Mouse (Mus musculus): ENCODE measurements at regions not wholly inside any gene's neighbourhood (a gene's known extent, or its start where the extent isn't known, plus 50 kb on each side); places are given as distances from the start of the nearest gene placed in this dataset.

GRCm38 (mm10) chr8:35234436-35234835 lies 531.2 kb upstream of the Gm19410 start:
- no peaks in the 10 kb centered on the region for H3K36me3 ChIP-seq
- DNase-seq (ENCODE audit: low spot score): no peak
- H3K9me3 ChIP-seq (replicated peaks): no peaks in the 10 kb centered on the region
- H3K4me3 ChIP-seq: no peak overlapping the region
- no peak overlapping the region for H3K27ac ChIP-seq
- 73% methylated on average over 5 of the region's 5 CpGs for WGBS
- H3K27me3 ChIP-seq (ENCODE audit: low read depth, poor library complexity, severe bottlenecking): no peaks in the 10 kb centered on the region
- no peaks in the 10 kb centered on the region for H3K4me1 ChIP-seq

DNA sequence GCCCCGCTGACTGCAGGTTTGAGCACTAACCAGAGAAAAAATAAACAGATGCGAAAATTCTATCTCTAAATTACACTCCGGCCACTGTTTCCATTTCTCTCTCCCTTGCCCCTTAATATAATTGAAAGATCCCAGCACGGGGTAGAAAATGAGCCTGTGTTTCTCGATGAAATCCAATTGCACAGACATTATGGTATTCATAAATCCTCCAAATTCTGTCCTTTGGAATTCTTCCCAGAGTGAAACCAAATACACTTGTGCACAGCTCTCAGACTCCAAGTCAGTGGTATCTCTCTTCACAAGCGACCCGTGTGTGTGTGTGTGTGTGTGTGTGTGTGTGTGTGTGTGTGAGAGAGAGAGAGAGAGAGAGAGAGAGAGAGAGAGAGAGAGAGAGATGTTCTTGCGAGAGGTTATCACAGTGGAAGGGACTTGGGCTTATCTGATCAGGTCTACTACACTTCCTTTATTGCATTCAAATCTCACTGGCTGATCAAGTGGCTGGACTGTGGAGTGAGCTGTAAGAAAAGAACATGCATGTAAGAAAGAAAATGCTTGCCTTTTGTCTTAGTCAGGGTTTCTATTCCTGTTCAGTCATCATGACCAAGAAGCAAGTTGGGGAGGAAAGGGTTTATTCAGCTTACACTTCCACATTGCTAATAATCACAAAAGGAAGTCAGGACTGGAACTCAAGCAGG lies 529.6 kb upstream of the Gm19410 start:
- Histone ChIP-seq H3K27ac (no peak overlapping the region), H3K9me3 (replicated peaks) (no peaks in the 10 kb centered on the region), H3K4me1 (no peaks in the 10 kb centered on the region), H3K4me3 (no peak overlapping the region), H3K36me3 (no peaks in the 10 kb centered on the region), H3K27me3 (ENCODE audit: low read depth, poor library complexity, severe bottlenecking) (no peaks in the 10 kb centered on the region)
- no peak for DNase-seq (ENCODE audit: low spot score)
- 83% methylated on average over 8 of the region's 8 CpGs for WGBS

DNA sequence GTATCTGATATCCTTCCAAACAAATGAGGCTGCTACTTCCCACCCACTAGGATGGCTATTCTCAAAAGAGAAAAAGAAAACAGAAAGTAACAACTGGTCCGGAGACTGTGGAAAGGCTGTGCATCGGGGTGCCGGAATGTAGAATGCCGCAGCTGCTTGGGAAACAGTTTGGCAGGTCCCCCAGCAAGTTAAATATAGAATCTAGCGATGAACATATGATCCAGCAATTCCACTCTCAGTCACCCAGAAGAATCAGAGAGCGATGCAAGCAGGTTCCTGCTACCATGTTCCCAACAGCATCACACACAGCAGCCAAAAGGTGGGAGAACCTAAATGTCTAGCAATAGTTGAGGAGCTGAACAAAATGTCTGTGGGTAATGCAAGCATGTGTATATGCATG lies 528.3 kb upstream of the Gm19410 start:
- Histone ChIP-seq H3K27ac (no peak overlapping the region), H3K9me3 (replicated peaks) (no peaks in the 10 kb centered on the region), H3K4me1 (no peaks in the 10 kb centered on the region), H3K27me3 (ENCODE audit: low read depth, poor library complexity, severe bottlenecking) (no peaks in the 10 kb centered on the region), H3K36me3 (no peaks in the 10 kb centered on the region), H3K4me3 (no peak overlapping the region)
- DNase-seq (ENCODE audit: low spot score): no peak
- 96% methylated on average over 6 of the region's 6 CpGs for WGBS

DNA sequence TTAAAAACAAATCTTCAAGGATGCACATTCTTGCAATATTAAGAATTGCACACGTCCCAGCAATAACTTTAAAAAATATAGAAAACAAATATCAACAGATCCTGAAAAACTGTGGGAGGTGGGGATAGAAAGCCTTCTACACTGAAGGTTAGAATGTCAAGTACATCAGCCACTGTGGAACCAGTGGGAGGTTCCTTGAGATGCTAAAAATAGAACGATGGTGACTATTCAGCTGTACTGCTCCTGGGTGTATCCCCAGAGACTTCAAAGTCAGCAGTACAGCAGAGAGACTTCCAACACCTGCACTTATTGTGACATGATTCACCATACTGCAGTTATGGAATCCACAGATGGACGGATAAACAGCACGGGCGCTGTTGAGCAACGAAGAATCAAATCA lies 524.7 kb upstream of the Gm19410 start:
- H3K27ac ChIP-seq: no peak overlapping the region
- H3K4me1 ChIP-seq: no peaks in the 10 kb centered on the region
- H3K9me3 ChIP-seq (replicated peaks): no peaks in the 10 kb centered on the region
- H3K27me3 ChIP-seq (ENCODE audit: low read depth, poor library complexity, severe bottlenecking): no peaks in the 10 kb centered on the region
- 93% methylated on average over 6 of the region's 6 CpGs for WGBS
- H3K4me3 ChIP-seq: no peak overlapping the region
- H3K36me3 ChIP-seq: no peaks in the 10 kb centered on the region
- DNase-seq (ENCODE audit: low spot score): no peak

GRCm38 (mm10) chr8:35243555-35243954 lies 522.0 kb upstream of the Gm19410 start:
- H3K4me3 ChIP-seq: no peak overlapping the region
- H3K9me3 ChIP-seq (replicated peaks): no peaks in the 10 kb centered on the region
- no peaks in the 10 kb centered on the region for H3K4me1 ChIP-seq
- H3K36me3 ChIP-seq: no peaks in the 10 kb centered on the region
- DNase-seq (ENCODE audit: low spot score): no peak
- H3K27ac ChIP-seq: 0 out of 2 replicates have a peak overlapping the region, but pooled peaks have one; percentile 54
- no peaks in the 10 kb centered on the region for H3K27me3 ChIP-seq (ENCODE audit: low read depth, poor library complexity, severe bottlenecking)
- 57% methylated on average over 11 of the region's 11 CpGs for WGBS

DNA sequence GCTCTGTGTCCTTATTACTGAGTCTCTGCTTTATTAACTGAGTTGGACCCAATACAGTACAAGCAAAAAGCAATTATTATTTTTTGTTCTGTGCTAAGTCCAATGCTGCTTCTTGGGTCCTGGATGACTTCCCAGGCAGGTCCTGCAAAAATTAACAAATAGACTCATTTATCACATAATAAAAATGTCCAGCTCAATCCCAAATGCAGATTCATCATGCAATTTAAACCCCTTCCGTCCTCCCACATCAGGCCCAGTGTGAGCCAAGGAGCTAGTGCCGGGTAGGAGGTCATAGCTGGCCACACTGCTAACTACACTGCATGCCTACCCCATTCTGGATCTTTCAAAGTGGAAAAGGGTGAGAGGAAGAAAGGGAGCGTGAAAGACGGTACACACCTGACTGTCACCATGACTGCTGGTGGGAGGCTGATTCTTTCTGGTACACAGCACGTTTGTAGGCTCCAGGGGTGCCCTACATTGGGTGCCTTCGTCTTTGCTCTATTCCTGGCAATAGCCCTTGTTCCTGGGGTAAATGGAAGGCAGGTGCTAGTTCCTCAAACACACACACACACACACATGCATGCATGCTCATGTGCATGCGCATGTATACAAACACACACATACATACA lies 515.7 kb upstream of the Gm19410 start:
- Histone ChIP-seq H3K9me3 (replicated peaks) (no peaks in the 10 kb centered on the region), H3K36me3 (no peaks in the 10 kb centered on the region), H3K27me3 (ENCODE audit: low read depth, poor library complexity, severe bottlenecking) (no peaks in the 10 kb centered on the region), H3K4me1 (no peaks in the 10 kb centered on the region), H3K4me3 (no peak overlapping the region), H3K27ac (no peak overlapping the region)
- no peak for DNase-seq (ENCODE audit: low spot score)
- 75% methylated on average over 7 of the region's 7 CpGs for WGBS

DNA sequence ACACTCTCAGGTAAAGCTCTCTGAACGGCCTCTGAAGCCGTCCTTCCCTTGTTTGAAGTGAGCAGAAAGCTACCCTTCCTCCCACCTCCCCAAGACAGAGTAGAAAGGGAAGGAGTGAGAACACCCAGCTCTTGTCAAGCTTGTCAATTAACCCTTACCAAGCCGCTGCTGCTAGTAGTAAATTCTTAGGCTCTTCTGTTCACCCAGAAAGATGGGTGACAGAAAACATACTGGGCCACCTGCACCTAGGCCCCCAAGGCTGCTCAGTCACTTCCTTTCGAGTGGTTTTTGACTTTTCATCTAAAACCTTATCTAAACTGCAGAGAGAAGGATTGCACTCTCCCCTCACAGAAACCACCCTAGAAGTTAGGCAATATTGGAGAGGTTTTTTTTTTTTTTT lies 514.9 kb upstream of the Gm19410 start:
- H3K27me3 ChIP-seq (ENCODE audit: low read depth, poor library complexity, severe bottlenecking): no peaks in the 10 kb centered on the region
- H3K27ac ChIP-seq: no peak overlapping the region
- no peaks in the 10 kb centered on the region for H3K9me3 ChIP-seq (replicated peaks)
- WGBS: 65% methylated on average over 4 of the region's 4 CpGs
- H3K36me3 ChIP-seq: no peaks in the 10 kb centered on the region
- DNase-seq (ENCODE audit: low spot score): no peak
- H3K4me3 ChIP-seq: no peak overlapping the region
- H3K4me1 ChIP-seq: no peaks in the 10 kb centered on the region

- no peaks in the 10 kb centered on the region for H3K27me3 ChIP-seq (ENCODE audit: low read depth, poor library complexity, severe bottlenecking)
- no peaks in the 10 kb centered on the region for H3K36me3 ChIP-seq
- H3K27ac ChIP-seq: no peak overlapping the region
- no peak overlapping the region for H3K4me3 ChIP-seq
- DNase-seq (ENCODE audit: low spot score): no peak
- no peaks in the 10 kb centered on the region for H3K9me3 ChIP-seq (replicated peaks)
- H3K4me1 ChIP-seq: no peaks in the 10 kb centered on the region
- 88% methylated on average over 4 of the region's 4 CpGs for WGBS
These were observed 511.6 kb upstream of the Gm19410 start for GRCm38 (mm10) chr8:35253946-35254345.

- 92% methylated on average over 2 of the region's 2 CpGs for WGBS
- H3K4me1 ChIP-seq: no peaks in the 10 kb centered on the region
- H3K9me3 ChIP-seq (replicated peaks): no peaks in the 10 kb centered on the region
These were observed 510.3 kb upstream of the Gm19410 start for GRCm38 (mm10) chr8:35255327-35255726.

GRCm38 (mm10) chr8:35256958-35257357 lies 508.6 kb upstream of the Gm19410 start:
- DNase-seq (ENCODE audit: low spot score): peak; percentile 31
- no peaks in the 10 kb centered on the region for H3K4me1 ChIP-seq
- H3K36me3 ChIP-seq: no peaks in the 10 kb centered on the region
- WGBS: 59% methylated on average over 4 of the region's 4 CpGs
- no peak overlapping the region for H3K4me3 ChIP-seq
- H3K27ac ChIP-seq: no peak overlapping the region
- H3K27me3 ChIP-seq (ENCODE audit: low read depth, poor library complexity, severe bottlenecking): no peaks in the 10 kb centered on the region
- no peaks in the 10 kb centered on the region for H3K9me3 ChIP-seq (replicated peaks)

More at GRCm38 (mm10) chr8:35255327-35255726, 510.3 kb upstream of the Gm19410 start:
- H3K27me3 ChIP-seq (ENCODE audit: low read depth, poor library complexity, severe bottlenecking): no peaks in the 10 kb centered on the region
- no peak overlapping the region for H3K4me3 ChIP-seq
- no peaks in the 10 kb centered on the region for H3K36me3 ChIP-seq
- H3K27ac ChIP-seq: no peak overlapping the region
- DNase-seq (ENCODE audit: low spot score): no peak

GRCm38 (mm10) chr8:35268221-35268620 lies 497.4 kb upstream of the Gm19410 start:
- Histone ChIP-seq H3K4me1 (no peaks in the 10 kb centered on the region), H3K4me3 (no peak overlapping the region), H3K36me3 (no peaks in the 10 kb centered on the region), H3K27me3 (ENCODE audit: low read depth, poor library complexity, severe bottlenecking) (no peaks in the 10 kb centered on the region), H3K27ac (no peak overlapping the region), H3K9me3 (replicated peaks) (no peaks in the 10 kb centered on the region)
- WGBS: 86% methylated on average over 5 of the region's 5 CpGs
- DNase-seq (ENCODE audit: low spot score): no peak

DNA sequence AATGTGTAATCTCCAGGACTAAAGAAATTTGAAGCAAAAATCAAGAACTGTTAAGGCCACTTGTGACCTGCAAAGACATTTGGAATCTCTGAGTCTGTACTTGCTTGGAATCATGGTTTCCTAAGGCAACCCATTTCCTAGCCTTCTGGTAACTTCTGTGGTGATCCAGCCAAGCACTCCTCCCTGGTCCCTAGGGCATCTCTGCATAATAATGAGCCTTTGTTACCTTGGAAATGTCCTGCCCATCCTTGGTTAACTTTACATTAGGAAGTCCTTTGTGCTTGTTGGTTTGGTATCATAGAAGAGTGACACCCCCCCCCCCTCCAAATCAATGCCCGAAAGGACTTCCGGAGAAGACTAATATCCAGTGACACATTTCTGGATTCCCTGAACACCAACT lies 496.6 kb upstream of the Gm19410 start:
- WGBS: 100% methylated on average over 2 of the region's 2 CpGs
- no peaks in the 10 kb centered on the region for H3K4me1 ChIP-seq
- H3K27ac ChIP-seq: no peak overlapping the region
- no peaks in the 10 kb centered on the region for H3K9me3 ChIP-seq (replicated peaks)
- no peaks in the 10 kb centered on the region for H3K36me3 ChIP-seq
- H3K4me3 ChIP-seq: no peak overlapping the region
- H3K27me3 ChIP-seq (ENCODE audit: low read depth, poor library complexity, severe bottlenecking): no peaks in the 10 kb centered on the region
- no peak for DNase-seq (ENCODE audit: low spot score)

- Histone ChIP-seq H3K27ac (no peak overlapping the region), H3K36me3 (no peaks in the 10 kb centered on the region), H3K9me3 (replicated peaks) (no peaks in the 10 kb centered on the region), H3K4me1 (peaks cover 10% of the 10 kb centered on the region), H3K27me3 (ENCODE audit: low read depth, poor library complexity, severe bottlenecking) (no peaks in the 10 kb centered on the region), H3K4me3 (no peak overlapping the region)
- 66% methylated on average over 8 of the region's 8 CpGs for WGBS
- no peak for DNase-seq (ENCODE audit: low spot score)
These were observed 489.6 kb upstream of the Gm19410 start for GRCm38 (mm10) chr8:35275972-35276371.

- WGBS: 76% methylated on average over 7 of the region's 7 CpGs
- H3K4me1 ChIP-seq: peaks cover 10% of the 10 kb centered on the region
- no peak overlapping the region for H3K4me3 ChIP-seq
- H3K27ac ChIP-seq: no peak overlapping the region
- no peaks in the 10 kb centered on the region for H3K27me3 ChIP-seq (ENCODE audit: low read depth, poor library complexity, severe bottlenecking)
- DNase-seq (ENCODE audit: low spot score): no peak
- no peaks in the 10 kb centered on the region for H3K36me3 ChIP-seq
- no peaks in the 10 kb centered on the region for H3K9me3 ChIP-seq (replicated peaks)
These were observed 489.1 kb upstream of the Gm19410 start for GRCm38 (mm10) chr8:35276460-35276859.
